Mouse (Mus musculus) thymus, postnatal 4 days (tissue): ENCODE results near the gene Gm28490.
"Not testable (repeated sequence)": the region's sequence is repeated elsewhere in the genome, so short reads cannot be mapped to it uniquely, and the experiment has no call there.

Experiments
- DNase-seq: peaks from one replicate; pipeline ENCODE4 v3.0.0; 2021

Gene Gm28490

GRCm38 (mm10) chrY:31634656-31635055, at the start of gene Gm28490:
Gene Gm28490 (minus strand): TSS chrY:31634756.
- DNase-seq: not testable (repeated sequence)
